Mouse (Mus musculus) E14TG2a.4 (cell line): ENCODE data around the gene Acaa1a.

ENCODE experiments used
- CTCF ChIP-seq: conservative IDR thresholded peaks from 2 replicates; pipeline ENCODE4 v1.5.1; 2014; ENCODE audit warnings: low read length
- NANOG ChIP-seq: IDR thresholded peaks from 2 replicates; pipeline ENCODE4 v1.6.1; 2014; ENCODE audit warnings: borderline replicate concordance, low read length, mixed read lengths
- POU5F1 ChIP-seq: IDR thresholded peaks from 2 replicates; pipeline ENCODE4 v1.6.1; 2014; ENCODE audit warnings: low read length, borderline replicate concordance

GRCm38 (mm10) chr9:119322289-119323259 lies 16.9 kb upstream of the Acaa1a start, which contains the start of gene Oxsr1:
- TF ChIP-seq CTCF (peak; percentile 46), POU5F1 (no peak), NANOG (no peak)
